ENCODE assay signal across 9 mouse cellular contexts in genomic region chr2:28447315-28447670, GRCm38 (mm10). TPM values are rescaled to one million over a fixed set of nuclear protein-coding genes. Genes with fewer than 3 reads are reported as not detected.
A peak's percentile ranks its signal among the peaks of the same experiment; 100 is the strongest.
DNase-seq lines count a peak whose midpoint lies in the region; ATAC-seq lines count a peak whose summit lies in the region.
"Had no signal": no experiment of that assay in that cellular context is flagged by ENCODE, and none has a peak within 500 bp of the region (broad histone marks: within the 10 kb centered on the region; RNA-seq: fewer than 3 reads in every experiment).

No protein-coding gene starts in this region.

- H3K4me3 ChIP-seq in heart, embryonic 15.5 days = peak overlapping the region; percentile 80
- peak overlapping the region; percentile 77 for H3K4me3 ChIP-seq in hindbrain, embryonic 13.5 days
- H3K4me3 ChIP-seq in midbrain, embryonic 14.5 days (replicated peaks; ENCODE audit: low read depth, low read length) = peak overlapping the region; percentile 80

- no peak for ATAC-seq in heart, embryonic 15.5 days (replicated peaks; ENCODE audit: insufficient number of reproducible peaks, insufficient read depth, low FRiP score, low read depth)
- peak; percentile 68 for ATAC-seq in hindbrain, embryonic 13.5 days (ENCODE audit: low FRiP score)
- ATAC-seq in midbrain, embryonic 14.5 days (ENCODE audit: low FRiP score, low TSS enrichment) = 0 out of 2 replicates have a peak, but pooled peaks have one; percentile 24

- H3K9me3 ChIP-seq in heart, embryonic 15.5 days (replicated peaks) = no peaks in the 10 kb centered on the region
- H3K9me3 ChIP-seq in hindbrain, embryonic 13.5 days = no peaks in the 10 kb centered on the region
- H3K9me3 ChIP-seq in midbrain, embryonic 14.5 days (ENCODE audit: control insufficient read depth, low read length) = no peaks in the 10 kb centered on the region

- peaks cover 12% of the 10 kb centered on the region for H3K27me3 ChIP-seq in heart, embryonic 15.5 days
- no peaks in the 10 kb centered on the region for H3K27me3 ChIP-seq in hindbrain, embryonic 13.5 days
- no peaks in the 10 kb centered on the region for H3K27me3 ChIP-seq in midbrain, embryonic 14.5 days (ENCODE audit: control insufficient read depth, insufficient read depth, low read length)

- no peak for DNase-seq in heart, adult 9 months (ENCODE audit: low spot score in 2 of 2)
- peak; percentile 27 for DNase-seq in embryo, embryonic 10.5 days (ENCODE audit: low spot score)
- DNase-seq in midbrain, embryonic 14.5 days = peak; percentile 54
- no peak for DNase-seq in c-Kit-positive CD71-positive TER-119-positive erythroid progenitor cells, embryonic 14.5 days (ENCODE audit: low spot score)
- DNase-seq in adipocyte (ENCODE audit: low spot score) = no peak
- no peak for DNase-seq in cerebellum, adult 11 months

- peaks cover 5% of the 10 kb centered on the region; the same call in 1 of the 2 replicates for H3K36me3 ChIP-seq in heart, embryonic 15.5 days
- H3K36me3 ChIP-seq in hindbrain, embryonic 13.5 days = peaks cover 30% of the 10 kb centered on the region
- peaks cover 30% of the 10 kb centered on the region for H3K36me3 ChIP-seq in midbrain, embryonic 14.5 days (ENCODE audit: control insufficient read depth, insufficient read depth, low read length)

- peak overlapping the region; percentile 68 for H3K27ac ChIP-seq in heart, embryonic 15.5 days
- peak overlapping the region; percentile 89 for H3K27ac ChIP-seq in hindbrain, embryonic 13.5 days
- peak overlapping the region; percentile 82 for H3K27ac ChIP-seq in midbrain, embryonic 14.5 days (replicated peaks; ENCODE audit: low read depth, low read length)

- H3K4me2 ChIP-seq in heart, embryonic 15.5 days = peak overlapping the region; percentile 98
- H3K4me2 ChIP-seq in hindbrain, embryonic 13.5 days = peak overlapping the region; percentile 86
- H3K4me2 ChIP-seq in midbrain, embryonic 14.5 days (ENCODE audit: low read length) = peak overlapping the region; percentile 91

- peak overlapping the region; percentile 80 for H3K9ac ChIP-seq in heart, embryonic 15.5 days
- H3K9ac ChIP-seq in hindbrain, embryonic 13.5 days = peak overlapping the region; percentile 91
- H3K9ac ChIP-seq in midbrain, embryonic 14.5 days (replicated peaks; ENCODE audit: low read length) = peak overlapping the region; percentile 87

- H3K4me1 ChIP-seq in heart, embryonic 15.5 days (replicated peaks) = peaks cover 13% of the 10 kb centered on the region
- peaks cover 21% of the 10 kb centered on the region for H3K4me1 ChIP-seq in hindbrain, embryonic 13.5 days (replicated peaks)
- H3K4me1 ChIP-seq in midbrain, embryonic 14.5 days (ENCODE audit: control insufficient read depth, insufficient read depth, low read length) = peaks cover 13% of the 10 kb centered on the region

- WGBS in heart, embryonic 15.5 days = 8% methylated on average over 10 of the region's 11 CpGs
- 8% methylated on average over 11 of the region's 11 CpGs for WGBS in hindbrain, embryonic 13.5 days
- 10% methylated on average over 11 of the region's 11 CpGs for WGBS in midbrain, embryonic 14.5 days

RNA-seq across cellular contexts. Expression of gene Ppp1r26, which starts 0.7 kb away (rescaled TPM):
- 3.1 TPM in 2 replicates for polyA plus RNA-seq in heart, embryonic 15.5 days (2015; fragmentation: Nextera tagmentation; extraction: Ambion mirVana)
- 11.3 and 14.0 TPM in 2 replicates for polyA plus RNA-seq in hindbrain, embryonic 13.5 days (2015; fragmentation: Nextera tagmentation; extraction: Ambion mirVana)
- 12.5 and 15.5 TPM in 2 replicates for polyA plus RNA-seq in midbrain, embryonic 14.5 days (2014; fragmentation: Nextera tagmentation; extraction: Ambion mirVana)
- polyA plus RNA-seq: erythroblast, embryonic 14.5 days had no signal

RNA-seq across cellular contexts. Expression of gene 1700007K13Rik, which starts 18.8 kb away (rescaled TPM):
- 0.26 and 0.41 TPM in 2 replicates for polyA plus RNA-seq in heart, embryonic 15.5 days (2015; fragmentation: Nextera tagmentation; extraction: Ambion mirVana)
- 2.4 and 3.1 TPM in 2 replicates for polyA plus RNA-seq in hindbrain, embryonic 13.5 days (2015; fragmentation: Nextera tagmentation; extraction: Ambion mirVana)
- polyA plus RNA-seq in midbrain, embryonic 14.5 days (2014; fragmentation: Nextera tagmentation; extraction: Ambion mirVana) = 1.4 and 2.6 TPM in 2 replicates
- polyA plus RNA-seq: erythroblast, embryonic 14.5 days had no signal

RNA-seq across cellular contexts. Expression of gene Mrps2, which starts 20.6 kb away (rescaled TPM):
- polyA plus RNA-seq in heart, embryonic 15.5 days (2015; fragmentation: Nextera tagmentation; extraction: Ambion mirVana) = 45.2 and 50.6 TPM in 2 replicates
- 51.9 and 52.6 TPM in 2 replicates for polyA plus RNA-seq in hindbrain, embryonic 13.5 days (2015; fragmentation: Nextera tagmentation; extraction: Ambion mirVana)
- 47.0 and 51.2 TPM in 2 replicates for polyA plus RNA-seq in midbrain, embryonic 14.5 days (2014; fragmentation: Nextera tagmentation; extraction: Ambion mirVana)

RNA-seq across cellular contexts. Expression of gene Gbgt1, which starts 49.4 kb away (rescaled TPM):
- 0.67 and 1.1 TPM in 2 replicates for polyA plus RNA-seq in heart, embryonic 15.5 days (2015; fragmentation: Nextera tagmentation; extraction: Ambion mirVana)
- polyA plus RNA-seq in hindbrain, embryonic 13.5 days (2015; fragmentation: Nextera tagmentation; extraction: Ambion mirVana) = 0.52 and 1.0 TPM in 2 replicates
- 1.3 TPM in 1 of 2 replicates, not detected in the other for polyA plus RNA-seq in midbrain, embryonic 14.5 days (2014; fragmentation: Nextera tagmentation; extraction: Ambion mirVana)
- polyA plus RNA-seq: erythroblast, embryonic 14.5 days had no signal

RNA-seq across cellular contexts. Expression of gene Gm10134, which starts 58.6 kb away (rescaled TPM):
- polyA plus RNA-seq in heart, embryonic 15.5 days (2015; fragmentation: Nextera tagmentation; extraction: Ambion mirVana) = 1.3 and 1.5 TPM in 2 replicates
- 2.1 and 3.6 TPM in 2 replicates for polyA plus RNA-seq in hindbrain, embryonic 13.5 days (2015; fragmentation: Nextera tagmentation; extraction: Ambion mirVana)
- 1.8 TPM in 1 of 2 replicates, not detected in the other for polyA plus RNA-seq in midbrain, embryonic 14.5 days (2014; fragmentation: Nextera tagmentation; extraction: Ambion mirVana)
- polyA plus RNA-seq: erythroblast, embryonic 14.5 days had no signal

Comparison
In these comparisons a context has a peak if more than half of its experiments do, and no peak if none do; other contexts are left out.
1. DNase-seq: peak in embryo, embryonic 10.5 days (single experiment) and midbrain, embryonic 14.5 days (single experiment); none in heart, adult 9 months (0 of 2), c-Kit-positive CD71-positive TER-119-positive erythroid progenitor cells, embryonic 14.5 days (single experiment), adipocyte (single experiment) and cerebellum, adult 11 months (single experiment).
2. Peak in every context shown above with its lines, with median percentiles within 50 percentile points of each other: H3K27ac ChIP-seq, H3K4me2 ChIP-seq, H3K4me3 ChIP-seq and H3K9ac ChIP-seq.